Mouse (Mus musculus) liver, embryonic 14.5 days (tissue): Measurements from ENCODE around the gene Glb1l2.

Experiments used
- CTCF ChIP-seq: IDR thresholded peaks from 2 replicates; pipeline ENCODE4 v1.5.1; 2016; ENCODE audit warnings: antibody characterized with exemption, low read depth, control low read depth
- EP300 ChIP-seq: IDR thresholded peaks from 2 replicates; pipeline ENCODE4 v1.6.1; 2016; ENCODE audit warnings: antibody characterized with exemption, low read depth

GRCm38 (mm10) chr9:26778421-26778820 is 27.8 kb downstream of the Glb1l2 start:
- TF ChIP-seq CTCF (no peak), EP300 (no peak)
